Mouse (Mus musculus): ENCODE data around the gene Ak2. TPM values are rescaled to one million over a fixed set of nuclear protein-coding genes. Genes with fewer than 3 reads are reported as not detected.

The Ak2 gene
- polyA plus RNA-seq, 1 experiment from 2014 or later = 64.2 TPM

DNA sequence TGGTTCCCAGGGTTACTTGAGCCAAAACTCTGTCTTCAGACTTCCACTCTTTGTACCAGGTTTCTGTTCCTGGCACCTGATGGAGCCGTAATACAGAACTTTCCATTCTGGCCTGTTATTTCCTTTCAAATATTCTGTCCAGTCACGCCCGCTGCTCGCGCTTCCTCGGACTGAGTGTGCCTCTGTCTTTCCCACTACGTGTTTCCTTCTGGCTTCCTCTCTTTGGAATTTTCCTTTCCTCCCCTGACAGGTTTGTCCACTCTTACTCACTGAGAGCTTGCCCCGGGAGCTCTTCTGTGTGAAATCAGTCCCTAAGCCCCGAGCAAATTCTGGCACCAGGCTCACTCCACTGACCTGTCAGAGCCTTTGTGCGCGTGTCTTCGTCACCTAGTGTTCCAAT, 63.0 kb downstream of the Ak2 start:
- no peak for TF ChIP-seq CTCF (IDR thresholded peaks at IDR 0.05)
- ChIA-PET POLR2A (no interaction called here), CTCF (interaction anchor here (0.8 kb wide), 2 partner anchors 22 to 84 kb away, joined by 3 read pairs; no protein-coding TSS in a partner anchor)
- in situ Hi-C loops (cut with MboI; ENCODE audit: low pct_unique_long_range_greater_than_20kb) = loop anchor here (5.0 kb wide), 1 partner anchor 52 kb away; no protein-coding TSS in a partner anchor
- ATAC-seq (no peak), DNase-seq (ENCODE audit: low read depth, low spot score) (no peak)
- H3K27me3 ChIP-seq = peaks cover under 1% of the 10 kb centered on the region

DNA sequence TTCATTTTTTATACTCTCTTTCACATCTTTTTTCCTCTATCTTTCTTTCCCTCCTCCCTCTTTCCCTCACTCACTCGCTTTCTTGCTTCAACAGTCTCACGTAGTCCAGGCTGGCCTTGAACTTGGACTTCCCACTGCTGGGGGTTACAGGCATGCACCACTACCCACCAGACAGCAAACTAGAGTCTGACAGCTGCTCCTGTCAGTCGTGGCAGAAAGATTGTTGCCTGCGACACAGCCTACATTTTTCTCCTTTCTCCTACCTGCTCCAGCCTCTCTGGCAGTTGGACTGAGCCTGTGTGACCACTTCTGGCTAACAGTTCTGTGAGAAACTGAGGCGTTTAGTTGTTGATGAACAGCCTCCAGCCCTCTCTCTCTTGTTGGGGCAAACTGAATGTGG, 63.8 kb downstream of the Ak2 start:
- POLR2A ChIA-PET = no interaction called here
- ATAC-seq (no peak), DNase-seq (ENCODE audit: low read depth, low spot score) (no peak)
- CTCF ChIA-PET = no interaction called here
- in situ Hi-C loops (cut with MboI; ENCODE audit: low pct_unique_long_range_greater_than_20kb) = loop anchor here (5.0 kb wide), 1 partner anchor 53 kb away; no protein-coding TSS in a partner anchor
- TF ChIP-seq CTCF (IDR thresholded peaks at IDR 0.05) = no peak
- no peaks in the 10 kb centered on the region for H3K27me3 ChIP-seq

DNA sequence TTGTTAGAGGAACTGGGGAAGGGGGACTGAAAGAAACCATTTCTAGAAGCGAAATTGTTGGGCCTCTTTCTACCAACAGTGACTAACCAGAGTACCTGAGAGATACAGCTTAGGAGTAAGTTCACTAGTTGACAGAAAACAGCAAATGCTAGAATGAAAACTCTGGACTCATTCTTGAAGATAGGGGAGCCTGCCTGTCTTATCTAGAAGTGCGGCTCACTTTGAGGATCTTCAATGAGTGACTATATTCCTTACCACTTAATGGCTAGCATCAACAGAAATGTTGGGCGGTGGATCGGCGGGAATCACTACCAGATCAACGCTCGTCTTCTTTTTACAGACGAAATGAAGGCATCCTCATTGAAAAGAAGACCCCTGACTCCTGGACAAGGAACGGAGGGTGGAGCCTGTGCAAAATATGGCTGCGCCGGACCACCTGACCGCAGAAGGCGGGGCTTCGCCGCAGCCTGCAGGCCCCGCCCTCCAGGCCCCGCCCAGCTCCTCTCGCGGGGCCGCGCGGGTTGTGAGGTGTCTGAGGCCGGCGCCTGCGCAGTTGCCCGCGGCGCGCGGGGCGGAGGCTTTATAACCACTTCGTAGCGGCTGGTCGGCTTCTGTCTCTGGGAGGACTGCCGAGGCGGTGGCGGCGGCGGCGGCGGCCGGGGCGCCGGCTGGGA, 65.9 kb downstream of the Ak2 start:
- ATAC-seq (peak; percentile 74), DNase-seq (ENCODE audit: low read depth, low spot score) (no peak)
- TF ChIP-seq CTCF (IDR thresholded peaks at IDR 0.05) = no peak
- ChIA-PET POLR2A (interaction anchor here (0.6 to 1.4 kb wide), 6 partner anchors 9 to 1022 kb away, joined by 3 to 6 read pairs (median 4); partner anchors contain the start of gene Ak2), CTCF (no interaction called here)
- in situ Hi-C loops (cut with MboI; ENCODE audit: low pct_unique_long_range_greater_than_20kb) = loop anchor here (5.0 kb wide), 1 partner anchor 55 kb away; no protein-coding TSS in a partner anchor
- no peaks in the 10 kb centered on the region for H3K27me3 ChIP-seq

DNA sequence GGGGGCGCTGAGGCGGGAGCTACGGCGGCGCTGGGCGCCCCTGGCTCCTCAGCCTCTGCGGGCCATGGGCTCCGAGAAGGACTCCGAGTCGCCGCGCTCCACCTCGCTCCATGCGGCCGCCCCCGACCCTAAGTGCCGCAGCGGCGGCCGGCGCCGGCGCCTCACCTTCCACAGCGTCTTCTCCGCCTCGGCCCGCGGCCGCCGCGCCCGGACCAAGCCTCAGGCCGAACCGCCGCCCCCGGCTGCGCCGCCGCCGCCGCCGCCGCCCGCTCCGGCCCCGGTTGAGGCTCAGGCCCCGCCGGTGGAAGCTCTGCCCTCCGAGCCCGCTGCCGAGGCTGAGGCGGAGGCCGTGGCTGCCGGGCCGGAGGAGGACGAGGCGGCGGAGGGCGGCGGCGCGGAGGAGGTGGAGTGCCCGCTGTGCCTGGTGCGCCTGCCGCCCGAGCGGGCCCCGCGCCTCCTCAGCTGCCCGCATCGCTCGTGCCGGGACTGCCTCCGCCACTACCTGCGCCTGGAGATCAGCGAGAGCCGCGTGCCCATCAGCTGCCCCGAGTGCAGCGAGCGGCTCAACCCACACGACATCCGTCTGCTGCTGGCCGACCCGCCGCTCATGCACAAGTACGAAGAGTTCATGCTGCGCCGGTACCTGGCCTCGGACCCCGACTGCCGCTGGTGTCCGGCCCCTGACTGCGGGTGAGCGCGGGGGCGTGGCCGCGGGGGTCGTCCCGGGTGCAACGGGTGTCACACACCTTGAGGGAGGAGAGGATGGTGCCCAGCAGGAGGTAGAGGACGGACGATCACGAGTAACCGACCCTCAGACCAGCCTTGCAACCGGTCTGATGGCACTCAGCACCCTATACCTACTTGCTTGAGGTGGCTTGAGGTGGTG, 66.7 kb downstream of the Ak2 start, which contains the start of gene Rnf19b:
Gene Rnf19b, plus strand, starts transcription at position 65 of the 886 bp plus-strand sequence.
- POLR2A ChIA-PET = interaction anchor here (0.8 to 1.4 kb wide), 8 partner anchors 9 to 66 kb away, joined by 3 to 6 read pairs (median 4); partner anchors contain the start of gene Ak2
- ATAC-seq = peak; percentile 29
- CTCF ChIA-PET = no interaction called here
- in situ Hi-C loops (cut with MboI; ENCODE audit: low pct_unique_long_range_greater_than_20kb) = loop anchor here (5.0 kb wide), 1 partner anchor 56 kb away; no protein-coding TSS in a partner anchor
- no peak for DNase-seq (ENCODE audit: low read depth, low spot score)
- no peaks in the 10 kb centered on the region for H3K27me3 ChIP-seq
- TF ChIP-seq CTCF (IDR thresholded peaks at IDR 0.05) = no peak

DNA sequence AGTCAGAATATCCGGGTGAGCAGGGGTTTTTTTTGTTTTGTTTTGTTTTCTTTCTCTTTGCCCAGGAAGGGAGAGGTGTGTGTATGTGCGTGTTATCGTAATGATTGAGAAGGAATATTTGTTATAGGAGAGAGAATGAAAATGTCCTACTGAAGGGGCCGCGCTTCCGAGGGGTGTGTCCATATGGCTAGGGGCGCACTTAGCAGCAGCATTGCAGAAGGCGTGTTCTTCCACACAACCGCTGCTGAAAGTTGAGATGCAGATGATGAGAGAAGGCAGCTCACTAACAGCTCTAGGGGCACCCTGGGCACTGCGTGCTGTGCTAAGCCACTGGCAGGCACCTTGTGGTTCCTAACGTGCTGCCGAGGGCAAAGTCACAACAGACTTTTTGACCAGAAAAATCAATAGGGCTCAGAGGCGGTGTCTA, 67.4 kb downstream of the Ak2 start:
- ChIA-PET CTCF (no interaction called here), POLR2A (interaction anchor here (0.8 to 1.4 kb wide), 5 partner anchors 8 to 67 kb away, joined by 4 to 5 read pairs (median 4); partner anchors contain the start of gene Ak2)
- DNase-seq (ENCODE audit: low read depth, low spot score) (no peak), ATAC-seq (peak; percentile 42)
- H3K27me3 ChIP-seq = no peaks in the 10 kb centered on the region
- in situ Hi-C loops (cut with MboI; ENCODE audit: low pct_unique_long_range_greater_than_20kb) = loop anchor here (5.0 kb wide), 1 partner anchor 57 kb away; no protein-coding TSS in a partner anchor
- TF ChIP-seq CTCF (IDR thresholded peaks at IDR 0.05) = no peak

DNA sequence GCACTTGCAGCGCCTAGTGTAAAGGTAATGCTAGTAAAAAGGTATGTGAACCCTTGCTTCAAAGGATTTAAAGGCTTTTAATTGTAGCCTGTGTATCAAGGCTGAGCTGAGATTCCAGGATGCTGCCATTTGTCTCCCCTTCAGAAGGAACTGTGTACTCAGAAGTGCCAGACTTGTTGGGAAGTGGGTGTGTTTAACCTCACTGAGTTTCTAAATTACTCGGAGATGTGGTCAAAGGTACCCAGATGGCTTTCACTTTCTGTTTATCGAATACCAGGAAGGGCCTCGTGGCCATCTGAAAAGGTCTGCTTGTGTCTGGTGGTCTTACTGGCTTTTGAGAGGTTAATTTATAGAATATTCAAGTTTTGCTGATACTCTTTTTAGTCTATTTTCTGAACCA, 68.2 kb downstream of the Ak2 start:
- CTCF ChIA-PET = no interaction called here
- ATAC-seq = no peak

More for the DNA sequence above, 68.2 kb downstream of the Ak2 start:
- H3K27me3 ChIP-seq = no peaks in the 10 kb centered on the region
- POLR2A ChIA-PET = no interaction called here
- DNase-seq (ENCODE audit: low read depth, low spot score) = no peak
- in situ Hi-C loops (cut with MboI; ENCODE audit: low pct_unique_long_range_greater_than_20kb) = loop anchor here (5.0 kb wide), 1 partner anchor 58 kb away; no protein-coding TSS in a partner anchor
- no peak for TF ChIP-seq CTCF (IDR thresholded peaks at IDR 0.05)

Other genes starting within 250 kb of the Ak2 start
- gene A3galt2, start 236.6 kb upstream of the Ak2 start, polyA plus RNA-seq (2021) = 0.04 TPM
- gene Zfp362, start 185.9 kb upstream of the Ak2 start, polyA plus RNA-seq (2021) = 19.9 TPM
- gene Trim62, start 108.4 kb upstream of the Ak2 start, polyA plus RNA-seq (2021) = 2.2 TPM
- 18.0 TPM for gene Azin2, start 29.5 kb upstream of the Ak2 start, polyA plus RNA-seq (2021)
- gene Rnf19b, start 66.3 kb downstream of the Ak2 start, polyA plus RNA-seq (2021) = 31.4 TPM
- gene Tmem54, start 113.6 kb downstream of the Ak2 start, polyA plus RNA-seq (2021) = not detected
- gene Hpca, start 130.1 kb downstream of the Ak2 start, polyA plus RNA-seq (2021) = not detected
- gene Fndc5, start 145.0 kb downstream of the Ak2 start, polyA plus RNA-seq (2021) = not detected
- 20.2 TPM for gene S100pbp, start 197.8 kb downstream of the Ak2 start, polyA plus RNA-seq (2021)
- gene Yars, start 197.8 kb downstream of the Ak2 start, polyA plus RNA-seq (2021) = 63.0 TPM

Data from Patski (cell line).